Mouse (Mus musculus): Measurements from ENCODE around the gene Mus81. TPM values are rescaled to one million over a fixed set of nuclear protein-coding genes. Genes with fewer than 3 reads are reported as not detected.

The Mus81 gene
- total RNA-seq, 1 experiment, result 31.3 TPM

- no peak for DNase-seq (ENCODE audit: low read depth, low spot score)
- no peak for TF ChIP-seq CHD2 (IDR thresholded peaks at IDR 0.05; ENCODE audit: low read depth, low read length)
- no peak for TF ChIP-seq ZNF384 (IDR thresholded peaks at IDR 0.05; ENCODE audit: low read depth, low read length)
- TF ChIP-seq HCFC1 (IDR thresholded peaks at IDR 0.05; ENCODE audit: borderline replicate concordance, insufficient read depth, low read length), result no peak
- no peak for TF ChIP-seq MAFK (IDR thresholded peaks at IDR 0.05; ENCODE audit: insufficient read depth, low read depth, low read length)
- TF ChIP-seq ZC3H11A (IDR thresholded peaks at IDR 0.05; ENCODE audit: borderline replicate concordance, low read depth, low read length), result no peak
- Histone ChIP-seq H3K36me3 (ENCODE audit: control insufficient read depth, insufficient read depth, low read length, poor library complexity, severe bottlenecking) (peaks cover 32% of the 10 kb centered on the region), H3K4me3 (ENCODE audit: insufficient read depth in 1 of 2, low read depth in 1 of 2, low read length in 2 of 2, poor library complexity in 1 of 2, severe bottlenecking in 1 of 2) (no peak overlapping the region), H3K4me1 (ENCODE audit: control insufficient read depth in 2 of 2, insufficient read depth in 2 of 2, low read length in 2 of 2, poor library complexity in 1 of 2) (0 out of 4 replicates have a peak, but pooled peaks cover 0 to 2% of the 10 kb centered on the region in 2 experiments), H3K9me3 (ENCODE audit: control insufficient read depth, insufficient read depth, low read depth, low read length) (no peaks in the 10 kb centered on the region), H3K27ac (ENCODE audit: insufficient read depth, low read depth, low read length, poor library complexity, severe bottlenecking) (no peak overlapping the region), H3K9ac (ENCODE audit: insufficient read depth, low read depth, low read length, poor library complexity, severe bottlenecking) (no peak overlapping the region)
- in situ Hi-C loops (cut with MboI; ENCODE audit: low sequenced_read_pairs in 2 of 2, unreplicated experiment in 2 of 2), result no loop called here
These were observed 6.8 kb downstream of the Mus81 start for GRCm38 (mm10) chr19:5481398-5481797.

- TF ChIP-seq ZNF384 (IDR thresholded peaks at IDR 0.05; ENCODE audit: low read depth, low read length) (no peak), MAFK (IDR thresholded peaks at IDR 0.05; ENCODE audit: insufficient read depth, low read depth, low read length) (no peak), ZC3H11A (IDR thresholded peaks at IDR 0.05; ENCODE audit: borderline replicate concordance, low read depth, low read length) (no peak), CHD2 (IDR thresholded peaks at IDR 0.05; ENCODE audit: low read depth, low read length) (no peak), HCFC1 (IDR thresholded peaks at IDR 0.05; ENCODE audit: borderline replicate concordance, insufficient read depth, low read length) (no peak)
- in situ Hi-C loops (cut with MboI; ENCODE audit: low sequenced_read_pairs in 2 of 2, unreplicated experiment in 2 of 2), result no loop called here
- H3K27ac ChIP-seq (ENCODE audit: insufficient read depth, low read depth, low read length, poor library complexity, severe bottlenecking), result no peak overlapping the region
- 0 out of 4 replicates have a peak, but pooled peaks cover 0 to under 1% of the 10 kb centered on the region in 2 experiments for H3K4me1 ChIP-seq (ENCODE audit: control insufficient read depth in 2 of 2, insufficient read depth in 2 of 2, low read length in 2 of 2, poor library complexity in 1 of 2)
- H3K9ac ChIP-seq (ENCODE audit: insufficient read depth, low read depth, low read length, poor library complexity, severe bottlenecking), result no peak overlapping the region
- peaks cover 19% of the 10 kb centered on the region for H3K36me3 ChIP-seq (ENCODE audit: control insufficient read depth, insufficient read depth, low read length, poor library complexity, severe bottlenecking)
- no peaks in the 10 kb centered on the region for H3K9me3 ChIP-seq (ENCODE audit: control insufficient read depth, insufficient read depth, low read depth, low read length)
- no peak for DNase-seq (ENCODE audit: low read depth, low spot score)
- H3K4me3 ChIP-seq (ENCODE audit: insufficient read depth in 1 of 2, low read depth in 1 of 2, low read length in 2 of 2, poor library complexity in 1 of 2, severe bottlenecking in 1 of 2), result no peak overlapping the region
These were observed 8.2 kb downstream of the Mus81 start for GRCm38 (mm10) chr19:5480016-5480415.

GRCm38 (mm10) chr19:5477668-5478300 lies 10.4 kb downstream of the Mus81 start:
- H3K36me3 ChIP-seq (ENCODE audit: control insufficient read depth, insufficient read depth, low read length, poor library complexity, severe bottlenecking), result peaks cover 3% of the 10 kb centered on the region
- no peak overlapping the region for H3K4me3 ChIP-seq (ENCODE audit: insufficient read depth in 1 of 2, low read depth in 1 of 2, low read length in 2 of 2, poor library complexity in 1 of 2, severe bottlenecking in 1 of 2)
- no peaks in the 10 kb centered on the region for H3K9me3 ChIP-seq (ENCODE audit: control insufficient read depth, insufficient read depth, low read depth, low read length)
- in situ Hi-C loops (cut with MboI; ENCODE audit: low sequenced_read_pairs in 2 of 2, unreplicated experiment in 2 of 2), result no loop called here
- TF ChIP-seq HCFC1 (IDR thresholded peaks at IDR 0.05; ENCODE audit: borderline replicate concordance, insufficient read depth, low read length), result no peak
- TF ChIP-seq ZNF384 (IDR thresholded peaks at IDR 0.05; ENCODE audit: low read depth, low read length), result no peak
- no peak for TF ChIP-seq ZC3H11A (IDR thresholded peaks at IDR 0.05; ENCODE audit: borderline replicate concordance, low read depth, low read length)
- TF ChIP-seq MAFK (IDR thresholded peaks at IDR 0.05; ENCODE audit: insufficient read depth, low read depth, low read length), result no peak
- no peak for TF ChIP-seq CHD2 (IDR thresholded peaks at IDR 0.05; ENCODE audit: low read depth, low read length)
- H3K27ac ChIP-seq (ENCODE audit: insufficient read depth, low read depth, low read length, poor library complexity, severe bottlenecking), result no peak overlapping the region
- H3K9ac ChIP-seq (ENCODE audit: insufficient read depth, low read depth, low read length, poor library complexity, severe bottlenecking), result no peak overlapping the region
- no peak for DNase-seq (ENCODE audit: low read depth, low spot score)
- 0 out of 4 replicates have a peak, but pooled peaks cover 0 to 2% of the 10 kb centered on the region in 2 experiments for H3K4me1 ChIP-seq (ENCODE audit: control insufficient read depth in 2 of 2, insufficient read depth in 2 of 2, low read length in 2 of 2, poor library complexity in 1 of 2)

DNA sequence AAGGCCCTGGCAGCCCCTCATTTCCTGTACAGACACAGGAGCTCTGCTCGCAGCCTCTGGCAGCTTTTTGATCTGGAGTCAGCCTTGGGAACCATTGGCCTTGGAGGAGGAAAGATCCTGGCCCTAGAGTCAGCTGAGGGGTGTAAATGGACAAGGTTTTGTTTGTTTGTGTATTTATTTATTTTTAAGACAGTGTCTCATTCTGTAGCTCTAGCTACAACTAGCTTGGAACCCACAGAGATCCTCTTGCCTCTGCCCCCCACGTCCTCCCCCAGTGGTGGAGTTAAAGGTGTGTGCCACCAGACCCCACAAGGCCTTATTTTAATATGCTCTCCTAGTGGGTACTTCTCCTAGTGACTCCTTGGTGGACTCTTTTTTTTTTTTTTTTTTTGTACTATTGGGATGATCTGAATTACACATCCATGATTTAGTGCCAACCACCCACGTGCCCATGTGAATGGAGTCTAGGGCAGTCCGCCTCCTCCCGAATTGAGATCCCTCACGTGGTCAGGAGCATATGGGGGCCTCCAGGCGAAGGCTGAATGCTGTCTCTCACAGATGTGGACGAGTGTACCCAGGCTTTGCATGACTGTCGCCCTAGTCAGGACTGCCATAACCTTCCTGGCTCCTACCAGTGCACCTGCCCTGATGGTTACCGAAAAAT lies 11.1 kb downstream of the Mus81 start:
- no peaks in the 10 kb centered on the region for H3K9me3 ChIP-seq (ENCODE audit: control insufficient read depth, insufficient read depth, low read depth, low read length)
- H3K9ac ChIP-seq (ENCODE audit: insufficient read depth, low read depth, low read length, poor library complexity, severe bottlenecking), result no peak overlapping the region
- TF ChIP-seq ZNF384 (IDR thresholded peaks at IDR 0.05; ENCODE audit: low read depth, low read length) (no peak), ZC3H11A (IDR thresholded peaks at IDR 0.05; ENCODE audit: borderline replicate concordance, low read depth, low read length) (no peak), HCFC1 (IDR thresholded peaks at IDR 0.05; ENCODE audit: borderline replicate concordance, insufficient read depth, low read length) (no peak), MAFK (IDR thresholded peaks at IDR 0.05; ENCODE audit: insufficient read depth, low read depth, low read length) (no peak), CHD2 (IDR thresholded peaks at IDR 0.05; ENCODE audit: low read depth, low read length) (no peak)
- in situ Hi-C loops (cut with MboI; ENCODE audit: low sequenced_read_pairs in 2 of 2, unreplicated experiment in 2 of 2), result no loop called here
- H3K27ac ChIP-seq (ENCODE audit: insufficient read depth, low read depth, low read length, poor library complexity, severe bottlenecking), result no peak overlapping the region
- DNase-seq (ENCODE audit: low read depth, low spot score), result no peak
- H3K36me3 ChIP-seq (ENCODE audit: control insufficient read depth, insufficient read depth, low read length, poor library complexity, severe bottlenecking), result no peaks in the 10 kb centered on the region; the same call in none of the 2 replicates
- H3K4me3 ChIP-seq (ENCODE audit: insufficient read depth in 1 of 2, low read depth in 1 of 2, low read length in 2 of 2, poor library complexity in 1 of 2, severe bottlenecking in 1 of 2), result no peak overlapping the region
- 0 out of 4 replicates have a peak, but pooled peaks cover 0 to 2% of the 10 kb centered on the region in 2 experiments for H3K4me1 ChIP-seq (ENCODE audit: control insufficient read depth in 2 of 2, insufficient read depth in 2 of 2, low read length in 2 of 2, poor library complexity in 1 of 2)

Measured in ES-E14 (cell line).